Mouse (Mus musculus) midbrain, embryonic 12.5 days (tissue): ENCODE measurements around the gene 5330417H12Rik. TPM values are rescaled to one million over a fixed set of nuclear protein-coding genes. Genes with fewer than 3 reads are reported as not detected.

ENCODE experiments used
- ATAC-seq: fragments of 200-750 bp; cut with Nextera tagmentation; 2 replicates; pipeline ENCODE4 v1.8.0; 2017; ENCODE audit warnings: low read depth, moderate TSS enrichment, moderate library complexity; ENCODE audit not compliant: low FRiP score
- H3K27ac ChIP-seq: fragments of 300-500 bp; sonication (generic); replicated peaks from 2 replicates; pipeline ENCODE4 v1.5.1; 2016; ENCODE audit warnings: mild to moderate bottlenecking
- H3K27me3 ChIP-seq: fragments of 300-500 bp; sonication (generic); 2 replicates; pipeline ENCODE4 v1.6.1; 2016; ENCODE audit warnings: mild to moderate bottlenecking
- H3K36me3 ChIP-seq: fragments of 300-500 bp; sonication (generic); 2 replicates; pipeline ENCODE4 v1.6.1; 2016
- H3K4me1 ChIP-seq: fragments of 300-500 bp; sonication (generic); 2 replicates; pipeline ENCODE4 v1.6.1; 2016
- H3K4me2 ChIP-seq: fragments of 300-500 bp; sonication (generic); replicated peaks from 2 replicates; pipeline ENCODE4 v1.6.1; 2016; ENCODE audit warnings: mild to moderate bottlenecking, moderate library complexity
- H3K4me3 ChIP-seq: fragments of 300-500 bp; sonication (generic); 2 replicates; pipeline ENCODE4 v1.5.1; 2016; ENCODE audit warnings: mild to moderate bottlenecking
- H3K9ac ChIP-seq: fragments of 300-500 bp; sonication (generic); replicated peaks from 2 replicates; pipeline ENCODE4 v1.6.1; 2016; ENCODE audit warnings: mild to moderate bottlenecking, moderate library complexity
- H3K9me3 ChIP-seq: fragments of 300-500 bp; sonication (generic); 2 replicates; pipeline ENCODE4 v1.6.1; 2016; ENCODE audit warnings: mild to moderate bottlenecking
- WGBS: fragments of 180-500 bp; shearing (Covaris S2); methylation state at CpG from one replicate; pipeline ENCODE4 v1.1.7; 2016; 5-methylcytosine and 5-hydroxymethylcytosine counted together
- polyA plus RNA-seq: library from polyadenylated mRNA; unstranded; fragments of >200 nt; fragmentation: Nextera tagmentation; extraction: Ambion mirVana; gene quantifications from 2 replicates; pipeline ENCODE4 v1.2.1, GENCODE M21; 2016

Gene 5330417H12Rik
- polyA plus RNA-seq, 1 experiment from 2014 or later = not detected

DNA sequence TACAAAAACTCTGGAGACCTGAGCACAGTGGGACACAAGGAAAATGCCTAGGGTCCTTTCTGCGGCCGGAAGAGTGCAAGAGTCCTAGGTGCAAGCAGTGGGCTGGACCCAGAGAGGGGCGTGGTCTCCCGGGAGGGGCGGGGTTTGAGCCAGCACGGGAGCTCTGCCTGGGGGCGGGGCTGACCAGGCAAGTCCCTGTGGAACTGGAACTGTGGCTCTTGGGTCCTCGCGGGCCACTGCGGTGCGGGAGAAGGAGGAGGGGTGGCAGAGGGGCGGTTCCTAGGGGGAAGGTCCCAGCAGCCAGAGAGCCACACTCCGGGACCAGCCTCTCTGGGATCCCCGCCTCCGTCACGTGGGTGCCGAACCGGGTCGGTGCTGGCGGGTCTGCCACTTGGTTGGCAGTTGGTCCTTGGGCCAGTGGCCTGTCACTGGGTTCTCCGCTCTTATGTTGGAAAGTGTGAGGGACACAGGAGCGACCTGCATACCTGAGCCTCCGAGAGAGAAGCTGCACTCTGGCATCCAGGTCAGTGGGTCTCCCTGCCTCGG, 30.0 kb downstream of the 5330417H12Rik start, which contains the start of gene Ppfibp2:
Gene Ppfibp2, plus strand, starts transcription at position 351 of the 546 bp plus-strand sequence.
- Histone ChIP-seq H3K9me3 (no peaks in the 10 kb centered on the region), H3K4me3 (peak within 1 kb of the TSS; percentile 49), H3K4me2 (peak within 1 kb of the TSS; percentile 78), H3K27ac (no peak within 1 kb of the TSS), H3K9ac (peak within 1 kb of the TSS; percentile 50), H3K27me3 (peaks cover 11% of the 10 kb centered on the region), H3K4me1 (0 out of 2 replicates have a peak, but pooled peaks cover 2% of the 10 kb centered on the region), H3K36me3 (no peaks in the 10 kb centered on the region)
- peak; percentile 96 for ATAC-seq
- under 1% methylated on average over 23 of the region's 24 CpGs for WGBS

DNA sequence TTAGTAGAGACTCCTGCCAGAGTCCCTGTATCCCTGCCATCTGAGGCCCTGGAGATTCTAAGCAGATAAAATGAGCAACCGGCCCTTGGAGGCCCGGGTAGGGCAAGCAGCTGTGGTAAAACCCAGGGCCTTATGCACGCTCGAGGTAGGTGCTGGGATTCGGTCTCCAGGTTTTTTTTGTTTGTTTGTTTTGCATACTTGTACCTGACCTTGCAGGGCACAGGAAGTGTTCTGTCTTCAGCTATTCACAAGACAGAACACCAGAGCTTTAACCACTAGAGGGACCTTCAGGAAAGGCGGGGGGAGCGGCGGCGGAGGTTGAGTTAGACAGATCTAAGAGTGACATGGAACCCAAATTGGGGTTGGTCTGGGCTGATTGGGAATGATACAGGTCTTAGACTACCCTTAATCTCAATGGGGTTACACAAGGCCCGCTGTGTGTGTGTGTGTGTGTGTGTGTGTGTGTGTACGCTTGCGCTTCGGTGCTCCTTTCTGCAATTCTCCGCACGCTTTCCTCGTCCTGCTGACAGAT, 30.6 kb downstream of the 5330417H12Rik start:
- ATAC-seq = peak; percentile 81
- peaks cover 11% of the 10 kb centered on the region for H3K27me3 ChIP-seq
- peak overlapping the region; percentile 49 for H3K4me3 ChIP-seq
- H3K4me2 ChIP-seq = peak overlapping the region; percentile 78
- H3K27ac ChIP-seq = no peak overlapping the region
- WGBS = 2% methylated on average over 16 of the region's 16 CpGs
- H3K9ac ChIP-seq = peak overlapping the region; percentile 50
- H3K4me1 ChIP-seq = 0 out of 2 replicates have a peak, but pooled peaks cover 2% of the 10 kb centered on the region
- no peaks in the 10 kb centered on the region for H3K36me3 ChIP-seq
- H3K9me3 ChIP-seq = no peaks in the 10 kb centered on the region

DNA sequence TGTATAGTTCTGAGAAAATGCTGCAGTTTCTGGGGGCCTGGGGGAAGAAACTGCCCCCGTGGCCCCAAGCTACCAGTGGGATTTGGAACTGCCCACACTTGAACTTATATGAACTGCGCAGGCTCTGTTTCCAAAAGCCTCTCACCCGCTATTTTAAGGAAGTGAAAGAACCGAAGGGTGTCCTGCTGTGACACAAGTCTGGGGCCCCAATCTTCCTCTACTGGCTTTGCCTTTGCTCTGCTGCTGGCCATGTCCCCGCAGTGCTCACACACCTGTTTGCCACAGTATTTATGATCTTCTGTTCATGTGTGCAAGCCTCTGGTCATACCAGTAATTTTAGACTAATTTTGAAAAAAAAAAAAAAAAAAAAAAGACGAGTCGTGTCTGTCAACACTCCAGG, 31.1 kb downstream of the 5330417H12Rik start:
- Histone ChIP-seq H3K27ac (no peak overlapping the region), H3K4me2 (peak overlapping the region; percentile 78)

DNA sequence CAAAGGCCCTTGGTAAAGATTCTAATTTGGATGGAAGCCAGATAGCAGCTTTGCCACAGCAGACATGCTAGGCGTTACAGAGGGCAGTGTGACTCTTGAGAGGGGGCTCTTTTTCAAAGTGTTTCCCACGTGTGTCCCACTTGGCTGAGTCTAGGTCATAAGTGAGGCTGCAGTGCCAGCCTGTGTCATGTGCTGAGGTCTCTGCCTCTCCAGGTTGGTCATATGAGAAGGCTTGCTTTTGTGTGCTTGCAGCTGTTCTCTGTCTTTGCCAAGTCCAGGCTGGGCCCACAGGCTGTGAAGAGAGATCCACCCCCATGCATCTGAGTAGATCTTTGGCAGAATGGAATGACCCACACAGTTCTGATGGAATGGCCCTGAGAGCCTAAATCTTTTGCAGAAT, 32.3 kb downstream of the 5330417H12Rik start:
- no peak for ATAC-seq
- no peak overlapping the region for H3K4me2 ChIP-seq
- no peak overlapping the region for H3K4me3 ChIP-seq
- H3K27ac ChIP-seq = no peak overlapping the region
- 0 out of 2 replicates have a peak, but pooled peaks cover 2% of the 10 kb centered on the region for H3K4me1 ChIP-seq
- H3K9ac ChIP-seq = no peak overlapping the region
- no peaks in the 10 kb centered on the region for H3K36me3 ChIP-seq
- H3K27me3 ChIP-seq = peaks cover 11% of the 10 kb centered on the region
- 58% methylated on average over 2 of the region's 2 CpGs for WGBS
- H3K9me3 ChIP-seq = no peaks in the 10 kb centered on the region

More for the DNA sequence above, 31.1 kb downstream of the 5330417H12Rik start:
- Histone ChIP-seq H3K36me3 (no peaks in the 10 kb centered on the region), H3K4me1 (0 out of 2 replicates have a peak, but pooled peaks cover 2% of the 10 kb centered on the region), H3K9me3 (no peaks in the 10 kb centered on the region), H3K9ac (no peak overlapping the region), H3K4me3 (no peak overlapping the region), H3K27me3 (peaks cover 11% of the 10 kb centered on the region)
- no peak for ATAC-seq
- 33% methylated on average over 7 of the region's 7 CpGs for WGBS

DNA sequence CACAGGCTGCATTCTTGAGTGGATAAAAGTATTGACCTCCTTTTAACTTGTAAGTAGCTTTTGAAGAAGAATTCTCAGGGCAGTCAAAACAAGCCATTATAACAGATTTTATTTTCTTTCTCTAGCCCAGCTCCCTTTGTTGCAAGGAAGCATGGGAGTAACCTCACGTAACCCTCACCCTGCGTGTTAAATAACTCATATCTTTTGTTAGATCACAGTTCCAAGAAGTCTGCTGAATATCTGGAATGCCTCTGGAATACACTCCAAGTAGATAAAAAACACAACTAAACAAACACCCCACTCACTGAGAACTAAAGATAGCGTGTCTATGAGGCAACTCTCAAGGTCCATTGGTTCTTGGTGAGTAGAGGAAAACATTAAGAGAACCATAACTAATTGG, 50.7 kb downstream of the 5330417H12Rik start:
- ATAC-seq = no peak
- WGBS = 78% methylated on average over 3 of the region's 3 CpGs
- Histone ChIP-seq H3K27ac (no peak overlapping the region), H3K36me3 (no peaks in the 10 kb centered on the region), H3K4me3 (no peak overlapping the region), H3K4me2 (no peak overlapping the region), H3K9me3 (no peaks in the 10 kb centered on the region), H3K27me3 (no peaks in the 10 kb centered on the region), H3K4me1 (no peaks in the 10 kb centered on the region), H3K9ac (no peak overlapping the region)

Other genes starting within 250 kb of the 5330417H12Rik start
- 4.3 and 8.6 TPM in 2 replicates for gene Olfml1, start 57.7 kb downstream of the 5330417H12Rik start, polyA plus RNA-seq
- gene Ppfibp2, start 30.0 kb downstream of the 5330417H12Rik start, polyA plus RNA-seq = 2.3 and 3.2 TPM in 2 replicates
- gene Cyb5r2, start 132.9 kb upstream of the 5330417H12Rik start, polyA plus RNA-seq = 0.30 and 0.34 TPM in 2 replicates
- not detected in 2 replicates for gene Ovch2, start 176.0 kb upstream of the 5330417H12Rik start, polyA plus RNA-seq
- not detected in 2 replicates for gene Olfr467, start 187.1 kb upstream of the 5330417H12Rik start, polyA plus RNA-seq
- not detected in 2 replicates for gene Olfr469, start 200.4 kb upstream of the 5330417H12Rik start, polyA plus RNA-seq
- not detected in 2 replicates for gene Olfr470, start 222.3 kb upstream of the 5330417H12Rik start, polyA plus RNA-seq